Mouse (Mus musculus) CD8-positive naive resting alpha-beta T cell, adult 57 days (primary cell): ENCODE measurements around the gene Slc25a11. TPM values are rescaled to one million over a fixed set of nuclear protein-coding genes. Genes with fewer than 3 reads are reported as not detected.

ENCODE experiments used
- total RNA-seq: library from RNA; stranded (reverse); gene quantifications from one replicate; pipeline ENCODE4 v1.2.4, GENCODE M21; 2023

The Slc25a11 gene
- 53.9 TPM for total RNA-seq

GRCm38 (mm10) chr11:70646691-70647650 is at the start of gene Slc25a11, which contains the start of gene Rnf167:
Gene Slc25a11 (minus strand): TSS chr11:70647479.
Gene Rnf167 (plus strand): TSS chr11:70647235.

DNA sequence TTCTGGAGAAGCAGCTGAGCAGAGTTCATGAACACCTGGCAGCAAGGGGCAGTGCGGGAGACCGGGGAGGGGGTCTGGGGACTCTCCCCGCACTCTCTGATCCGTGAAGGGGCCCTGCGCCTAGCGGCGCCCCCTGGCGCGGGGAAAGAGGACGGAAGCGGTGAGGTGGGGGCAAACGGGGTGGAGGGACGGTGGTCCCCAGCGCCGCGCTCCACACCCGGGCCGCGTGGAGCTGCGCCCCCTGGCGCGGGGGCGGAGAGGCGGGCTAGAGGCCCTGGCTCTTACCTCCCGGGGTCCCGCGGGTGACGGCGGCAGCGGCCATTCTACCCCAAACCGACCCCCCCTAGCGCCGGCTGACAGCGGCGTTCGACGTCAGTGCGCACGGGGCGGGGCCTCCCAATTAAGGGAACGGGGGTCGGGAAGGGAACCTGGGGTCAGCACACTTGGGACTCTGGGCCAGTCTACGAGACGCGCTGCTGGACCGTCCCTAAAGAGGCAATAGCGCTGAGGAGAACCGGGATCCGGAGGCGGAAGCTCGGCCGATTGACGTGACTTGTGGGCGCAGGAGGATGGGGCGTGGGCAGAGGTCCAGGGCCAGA is 40.4 kb upstream of the Slc25a11 start, which contains the start of gene Camta2:
Gene Camta2, minus strand, starts transcription at position 505 of the 599 bp plus-strand sequence.

GRCm38 (mm10) chr11:70668771-70669505 is 21.7 kb upstream of the Slc25a11 start, which contains the start of gene Spag7:
Gene Spag7 (minus strand): TSS chr11:70669416.

DNA sequence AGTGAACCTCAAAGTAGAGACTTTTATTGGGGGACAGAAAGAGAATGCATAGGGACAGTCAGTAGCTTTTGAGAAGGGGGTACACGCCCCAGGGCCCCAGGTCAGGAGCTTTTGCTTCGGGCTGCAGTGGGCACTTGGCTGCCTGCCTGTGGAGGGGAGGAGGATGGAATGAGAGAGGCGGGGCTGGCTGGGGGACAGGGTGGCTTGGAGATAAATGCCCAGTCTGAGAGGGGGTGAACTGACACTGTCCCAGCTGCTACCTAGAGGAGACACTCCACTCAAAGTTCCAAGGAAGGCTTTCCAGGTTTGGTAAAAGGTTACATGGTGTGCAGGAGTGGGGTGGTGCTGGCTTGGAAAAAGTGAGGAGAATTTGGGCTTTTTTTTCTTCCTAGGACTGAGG is 9.7 kb upstream of the Slc25a11 start, which contains the start of gene Eno3:
Gene Eno3, plus strand, starts transcription at position 239 of the 400 bp plus-strand sequence.

GRCm38 (mm10) chr11:70654198-70654922 is 7.1 kb upstream of the Slc25a11 start, which contains the start of gene Pfn1:
Gene Pfn1 (minus strand): TSS chr11:70654644.

GRCm38 (mm10) chr11:70638714-70639278 is 8.5 kb downstream of the Slc25a11 start, which contains the start of gene Gp1ba:
Gene Gp1ba (plus strand): TSS chr11:70639122.

GRCm38 (mm10) chr11:70619101-70619500 is 28.2 kb downstream of the Slc25a11 start, which contains the start of gene Chrne:
Gene Chrne (minus strand): TSS chr11:70619216.

GRCm38 (mm10) chr11:70615516-70616093 is 31.7 kb downstream of the Slc25a11 start, which contains the start of gene 4930544D05Rik:
Gene 4930544D05Rik (plus strand): TSS chr11:70615848.

Other genes with a start within 250 kb of the Slc25a11 start
- gene Pelp1, start 237.4 kb downstream of the Slc25a11 start, total RNA-seq, result 26.8 TPM
- 289 TPM for gene Arrb2, start 214.8 kb downstream of the Slc25a11 start, total RNA-seq
- 27.4 TPM for gene Med11, start 195.6 kb downstream of the Slc25a11 start, total RNA-seq
- gene Zmynd15, start 188.0 kb downstream of the Slc25a11 start, total RNA-seq, result 1.8 TPM
- 2.5 TPM for gene Cxcl16, start 187.5 kb downstream of the Slc25a11 start, total RNA-seq
- not detected for gene Tm4sf5, start 142.2 kb downstream of the Slc25a11 start, total RNA-seq
- gene Vmo1, start 132.9 kb downstream of the Slc25a11 start, total RNA-seq, result not detected
- not detected for gene Gltpd2, start 128.3 kb downstream of the Slc25a11 start, total RNA-seq
- 123 TPM for gene Psmb6, start 122.1 kb downstream of the Slc25a11 start, total RNA-seq
- not detected for gene Gm40193, start 114.5 kb downstream of the Slc25a11 start, total RNA-seq
- 3.7 TPM for gene Pld2, start 107.4 kb downstream of the Slc25a11 start, total RNA-seq
- 159 TPM for gene Mink1, start 84.6 kb downstream of the Slc25a11 start, total RNA-seq
- gene 4930544D05Rik, start 31.6 kb downstream of the Slc25a11 start, total RNA-seq, result 0.95 TPM
- gene Chrne, start 28.3 kb downstream of the Slc25a11 start, total RNA-seq, result 1.5 TPM
- gene Gp1ba, start 8.4 kb downstream of the Slc25a11 start, total RNA-seq, result not detected
- gene Rnf167, start 244 bp downstream of the Slc25a11 start, total RNA-seq, result 242 TPM
- 1,382 TPM for gene Pfn1, start 7.2 kb upstream of the Slc25a11 start, total RNA-seq
- 22.7 TPM for gene Eno3, start 9.7 kb upstream of the Slc25a11 start, total RNA-seq
- gene Spag7, start 21.9 kb upstream of the Slc25a11 start, total RNA-seq, result 34.6 TPM
- gene Camta2, start 40.6 kb upstream of the Slc25a11 start, total RNA-seq, result 45.5 TPM
- not detected for gene Inca1, start 52.7 kb upstream of the Slc25a11 start, total RNA-seq
- gene Kif1c, start 53.1 kb upstream of the Slc25a11 start, total RNA-seq, result 27.4 TPM
- gene Zfp3, start 116.7 kb upstream of the Slc25a11 start, total RNA-seq, result 2.8 TPM
- not detected for gene Scimp, start 165.1 kb upstream of the Slc25a11 start, total RNA-seq
- gene Rabep1, start 197.3 kb upstream of the Slc25a11 start, total RNA-seq, result 45.7 TPM